Mouse (Mus musculus) cerebellum, postnatal 10 days (tissue): ENCODE measurements around the gene Itgb7.

Experiments used
- DNase-seq, 2 experiments: peaks; one replicate each; pipeline ENCODE4 v3.0.0; 2021; ENCODE audit warnings: mixed read lengths in 2 of 2

The Itgb7 gene

DNA sequence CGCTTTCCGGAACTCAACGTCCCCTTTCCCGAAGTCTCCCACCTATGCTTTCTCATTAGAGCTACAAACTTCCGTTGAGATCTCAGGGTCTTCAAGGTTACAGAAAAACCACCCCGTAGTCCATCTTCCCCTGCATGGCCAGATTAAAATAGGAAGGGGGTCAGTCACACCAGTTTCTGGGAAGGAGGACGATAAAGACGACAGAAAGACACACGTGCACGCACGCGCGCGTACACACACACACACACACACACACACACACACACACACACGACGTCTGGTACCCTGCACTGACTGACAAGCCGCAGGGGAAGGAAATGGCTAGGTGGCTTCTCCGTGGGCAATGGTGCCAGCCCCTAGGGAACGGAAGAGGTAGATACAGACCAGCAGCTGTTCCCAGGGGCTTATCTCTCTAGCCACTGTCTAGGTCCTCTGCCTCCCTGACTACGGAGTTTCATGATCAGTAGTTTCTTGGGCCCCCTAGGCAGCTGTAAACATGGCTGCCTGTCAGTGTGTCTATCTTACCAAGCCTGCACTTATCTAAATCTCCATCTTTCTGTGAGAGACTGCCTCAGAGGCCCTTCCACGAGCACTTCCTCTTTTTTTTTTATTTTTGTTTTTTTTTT, 6.6 kb downstream of the Itgb7 start:
- DNase-seq = no peak

DNA sequence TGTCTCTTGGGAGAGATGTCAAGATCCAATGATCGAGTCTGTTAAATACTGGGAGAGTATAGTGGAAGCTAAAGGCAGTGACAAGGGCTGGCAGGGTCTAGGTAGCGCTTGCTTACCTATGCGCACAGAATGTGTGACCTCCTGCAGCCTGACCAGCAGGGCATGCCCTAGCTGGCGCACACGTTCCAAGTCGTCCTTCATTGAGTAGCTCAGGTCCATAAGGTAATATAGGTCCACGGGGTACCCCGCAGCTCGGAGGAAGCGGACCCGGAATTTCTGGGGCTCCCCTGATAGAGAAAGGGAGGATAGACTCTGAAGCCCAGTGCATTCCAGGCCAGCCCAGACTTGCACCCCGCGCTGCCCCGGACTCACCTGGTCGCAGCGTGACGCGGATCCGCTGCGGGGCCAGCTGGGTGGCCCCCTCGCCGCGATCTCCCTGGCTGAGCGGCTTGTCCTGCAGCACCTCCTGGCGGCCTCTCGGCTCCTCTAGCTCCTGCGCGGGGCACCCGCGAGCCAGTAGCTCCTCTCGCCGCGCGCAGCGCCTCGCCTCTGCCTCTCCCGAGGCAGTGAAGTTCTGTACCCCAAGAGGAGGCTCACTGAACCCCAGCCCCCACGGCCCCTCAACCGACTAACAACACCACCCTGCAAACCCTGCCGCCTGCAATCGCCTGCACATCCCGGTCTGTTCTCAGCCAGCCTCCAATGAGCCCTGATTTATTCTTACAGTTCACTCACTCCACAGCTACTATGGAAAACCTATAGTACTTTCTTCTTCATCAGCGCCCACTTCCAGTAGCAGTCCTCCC, 7.4 kb downstream of the Itgb7 start:
- peak; percentile 86 to 87 for DNase-seq

DNA sequence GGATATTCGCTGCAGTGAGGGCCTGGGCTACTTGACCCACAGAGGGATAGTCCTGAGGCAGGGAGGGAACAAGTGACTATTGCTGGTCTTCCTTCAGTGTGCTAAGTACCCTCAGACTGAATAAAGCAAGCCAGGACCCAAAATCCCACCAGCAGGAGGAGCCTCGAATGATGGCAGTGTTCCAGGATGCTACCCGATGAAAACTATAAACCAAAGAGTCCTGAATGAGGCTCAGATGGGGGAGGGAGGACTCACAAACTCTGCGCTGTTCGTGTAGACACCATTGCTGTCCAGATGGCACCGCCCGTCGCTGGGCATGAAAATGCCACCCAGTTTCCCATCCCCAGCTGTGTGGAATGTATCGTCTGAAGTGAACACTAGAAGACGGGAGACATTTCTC, 9.4 kb downstream of the Itgb7 start:
- peak; percentile 50 to 63 for DNase-seq

DNA sequence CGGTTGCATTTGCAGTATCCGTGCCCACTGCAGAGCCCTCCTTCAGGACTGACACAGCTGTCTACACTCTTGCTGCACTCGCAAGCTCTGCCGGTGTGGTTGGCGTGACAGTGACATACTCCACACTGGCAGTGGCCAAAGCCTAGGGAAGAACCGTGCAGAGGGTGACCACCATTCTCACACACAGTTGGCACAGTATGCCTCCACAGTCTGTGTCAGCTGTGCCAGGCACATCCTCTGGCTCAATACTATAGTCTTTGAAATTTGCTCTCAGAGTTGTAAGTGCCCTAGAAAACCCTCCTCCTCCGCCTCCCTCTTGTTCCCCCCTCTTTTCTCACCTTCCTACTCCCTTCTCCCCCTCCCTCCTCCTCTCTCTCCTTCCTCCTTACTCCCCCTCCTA, 14.4 kb downstream of the Itgb7 start:
- DNase-seq = no peak

DNA sequence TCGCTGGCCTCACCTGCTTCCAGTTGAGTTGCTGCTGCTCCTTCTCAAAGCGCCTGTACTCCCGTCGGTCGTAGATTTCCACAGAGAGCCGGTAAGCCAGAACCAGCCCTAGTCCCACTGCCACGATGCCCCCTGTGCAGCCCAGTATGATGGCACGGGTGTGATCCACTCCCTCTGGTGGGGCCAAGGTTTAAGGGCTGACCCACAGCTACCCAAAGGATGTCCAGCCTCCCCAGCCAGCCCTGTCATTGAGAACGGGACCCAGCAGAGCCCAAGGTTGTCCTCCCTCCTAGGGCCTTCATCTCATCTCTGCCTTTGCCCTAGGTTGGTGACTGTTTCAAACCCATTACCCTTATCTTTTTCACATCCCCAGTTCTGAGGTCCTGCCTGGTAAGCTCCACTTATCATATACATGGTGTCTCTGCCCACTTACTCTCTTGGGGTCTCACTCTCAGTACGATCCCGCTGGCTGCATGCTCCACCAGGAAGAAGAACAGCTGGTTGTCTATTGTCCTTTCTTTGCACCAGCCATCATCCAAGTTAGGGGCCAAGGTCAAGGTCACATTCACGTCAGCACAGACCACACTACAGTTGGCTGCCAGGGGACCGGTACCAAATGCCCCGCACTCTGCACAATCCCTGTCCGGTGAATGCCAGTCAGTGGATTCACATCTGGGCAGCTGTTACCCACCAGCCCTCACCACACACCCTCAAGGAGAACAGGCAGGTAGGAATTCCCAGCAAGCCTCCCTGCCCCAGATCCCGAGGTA, 15.1 kb downstream of the Itgb7 start:
- DNase-seq = no peak

DNA sequence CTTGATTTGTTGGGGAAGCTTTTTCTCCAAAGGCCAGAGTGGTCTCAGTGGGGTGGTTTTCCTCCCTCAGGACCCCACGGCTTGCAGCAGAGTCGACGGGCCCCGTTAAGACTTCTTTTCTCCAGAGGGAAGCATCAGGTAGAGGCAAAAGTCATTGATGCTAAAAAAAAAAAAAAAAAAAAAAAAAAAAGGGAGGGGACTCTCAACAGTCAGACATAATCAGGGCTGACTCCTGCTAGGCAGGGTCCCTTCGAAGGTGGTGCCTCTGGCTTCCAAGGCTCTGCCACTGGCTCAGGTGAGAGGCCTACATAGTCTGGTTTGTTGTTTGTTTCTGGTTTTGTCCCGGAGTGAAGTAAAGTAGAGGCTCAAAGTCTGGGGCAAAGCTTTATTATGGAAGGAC, 16.1 kb downstream of the Itgb7 start:
- DNase-seq = no peak

DNA sequence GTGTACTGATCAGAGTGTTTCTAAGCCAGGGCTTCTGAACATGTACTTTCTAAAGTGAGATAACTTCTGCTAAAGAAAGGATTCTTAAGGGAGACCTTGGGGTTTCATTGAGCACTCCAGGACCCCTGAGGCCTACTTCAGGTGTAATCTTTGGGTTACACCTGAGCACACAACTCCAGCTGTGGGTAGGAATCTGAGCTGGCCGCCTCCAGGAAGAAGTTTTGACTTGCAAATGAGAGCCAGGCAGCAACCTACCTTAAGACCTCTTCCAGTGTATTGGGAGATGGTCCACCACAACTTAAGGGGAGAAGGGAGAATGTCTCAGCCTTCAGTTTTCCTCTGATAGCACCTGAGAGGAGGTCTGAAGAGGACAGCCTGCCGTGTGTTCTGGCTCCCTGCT, 17.6 kb downstream of the Itgb7 start:
- DNase-seq = no peak

DNA sequence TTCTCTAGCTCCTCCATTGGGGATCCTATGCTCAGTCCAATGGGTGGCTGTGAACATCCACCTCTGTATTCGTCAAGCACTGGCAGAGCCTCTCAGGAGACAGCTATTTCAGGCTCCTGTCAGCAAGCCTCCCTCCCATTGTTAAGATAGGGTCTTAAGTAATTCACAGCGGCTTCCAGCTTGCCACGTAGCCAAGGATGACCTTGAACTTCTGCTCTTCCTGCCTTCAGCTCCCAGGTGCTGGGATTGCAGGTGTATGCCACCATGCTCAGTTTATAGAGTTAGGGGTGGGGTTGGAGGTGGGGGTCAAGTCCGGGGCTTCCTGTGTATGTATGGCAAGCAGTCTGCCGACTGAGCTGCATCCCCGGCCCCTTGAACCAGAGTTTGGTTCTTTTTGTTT, 19.8 kb downstream of the Itgb7 start:
- no peak for DNase-seq

DNA sequence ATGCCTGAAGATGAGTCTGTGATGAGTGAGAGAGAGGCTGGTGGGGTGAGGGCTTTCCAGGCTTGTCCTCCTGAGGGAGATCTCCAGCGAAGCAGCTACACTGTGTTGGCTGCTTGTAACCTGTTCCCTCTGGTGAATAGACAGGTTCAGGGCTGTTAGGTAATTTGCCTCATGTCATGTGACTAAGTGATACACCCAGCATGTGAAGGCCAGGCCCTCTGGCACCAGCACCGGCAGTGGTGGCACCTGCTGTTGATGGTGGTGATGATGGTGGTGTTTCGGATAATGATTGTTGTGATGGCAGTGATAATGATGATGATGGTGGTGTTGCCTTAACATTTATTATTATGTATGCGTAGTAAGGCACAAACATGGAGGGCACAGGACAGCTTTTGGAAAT, 20.9 kb downstream of the Itgb7 start:
- no peak for DNase-seq

DNA sequence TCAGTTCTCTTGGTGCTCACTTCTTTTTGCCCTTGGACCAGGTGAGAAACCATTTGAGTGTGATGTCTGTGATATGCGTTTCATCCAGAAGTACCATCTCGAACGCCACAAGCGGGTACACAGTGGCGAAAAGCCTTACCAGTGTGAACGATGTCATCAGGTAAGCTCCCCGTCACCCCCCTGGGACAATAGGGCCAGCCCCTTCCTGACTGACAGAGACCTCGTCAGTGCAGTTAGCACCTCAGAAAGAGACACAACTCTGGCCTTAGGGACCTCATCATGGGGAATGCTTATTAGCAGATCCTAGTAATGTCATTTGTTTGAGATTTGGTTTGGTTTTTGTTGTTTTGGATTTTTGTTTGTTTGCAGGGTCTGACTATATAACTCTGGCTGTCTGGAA, 22.6 kb downstream of the Itgb7 start:
- DNase-seq = no peak

DNA sequence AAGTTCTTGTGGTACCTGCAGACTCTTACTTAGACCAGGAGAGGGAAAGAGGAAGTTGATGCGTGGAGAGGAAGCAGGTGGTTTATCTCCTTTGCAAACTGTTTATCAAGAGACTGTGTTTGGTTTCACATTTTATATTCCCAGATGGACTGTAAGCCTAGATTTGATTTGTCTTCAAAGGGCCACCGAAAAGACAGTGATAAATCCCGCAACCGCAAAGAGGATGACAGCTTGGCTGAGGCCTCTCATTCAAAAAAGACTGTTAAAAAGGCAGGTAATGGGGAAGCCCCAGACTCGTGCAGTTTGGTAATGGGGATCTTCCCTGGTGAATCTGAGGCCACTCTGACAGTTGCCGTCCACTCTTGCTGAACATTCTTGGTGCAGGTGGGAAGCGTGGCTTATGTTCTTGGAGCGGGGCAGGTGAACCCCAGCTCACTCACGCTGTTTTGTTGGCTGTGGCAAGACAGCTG, 23.6 kb downstream of the Itgb7 start:
- no peak for DNase-seq

DNA sequence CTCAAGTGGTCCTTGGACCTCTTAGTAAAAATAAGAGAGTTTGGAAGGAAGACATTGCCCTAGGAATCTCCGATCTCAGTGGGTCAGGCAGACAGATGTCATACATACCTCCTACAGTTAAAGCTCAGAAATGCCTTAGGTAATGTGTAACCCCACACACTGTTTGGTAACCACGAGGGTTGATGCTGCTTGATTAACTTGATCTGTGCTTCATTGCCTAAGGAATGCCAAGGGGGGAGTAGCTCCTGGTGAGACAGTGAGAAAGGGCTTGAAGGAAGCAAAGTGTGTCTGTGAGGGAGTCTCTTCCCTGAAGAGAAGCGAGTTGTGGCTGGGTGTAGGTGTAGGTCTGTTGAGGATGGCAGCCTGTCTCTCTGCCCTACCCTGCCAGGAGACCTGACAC, 24.4 kb downstream of the Itgb7 start:
- no peak for DNase-seq

DNA sequence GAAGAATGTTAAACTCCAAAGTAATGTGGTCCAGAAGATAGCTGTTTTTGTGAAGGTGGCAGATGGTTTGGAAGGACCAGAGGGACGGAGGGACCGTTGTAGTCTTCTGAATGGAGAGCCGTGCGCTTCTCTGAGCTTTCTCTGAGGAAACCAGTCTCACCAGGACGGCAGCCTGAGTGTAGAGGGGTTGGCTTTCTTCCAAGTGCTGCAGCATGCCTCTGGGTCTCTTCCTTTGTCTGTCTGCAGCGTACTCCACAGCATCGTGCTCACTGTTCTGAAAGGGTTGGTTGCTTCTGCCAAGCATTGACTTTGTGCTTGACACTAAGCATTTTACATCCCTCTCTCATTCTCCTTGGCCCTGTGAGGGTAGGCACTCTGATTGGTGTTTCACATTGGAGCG, 26.0 kb downstream of the Itgb7 start:
- DNase-seq = peak; percentile 73 to 76

DNA sequence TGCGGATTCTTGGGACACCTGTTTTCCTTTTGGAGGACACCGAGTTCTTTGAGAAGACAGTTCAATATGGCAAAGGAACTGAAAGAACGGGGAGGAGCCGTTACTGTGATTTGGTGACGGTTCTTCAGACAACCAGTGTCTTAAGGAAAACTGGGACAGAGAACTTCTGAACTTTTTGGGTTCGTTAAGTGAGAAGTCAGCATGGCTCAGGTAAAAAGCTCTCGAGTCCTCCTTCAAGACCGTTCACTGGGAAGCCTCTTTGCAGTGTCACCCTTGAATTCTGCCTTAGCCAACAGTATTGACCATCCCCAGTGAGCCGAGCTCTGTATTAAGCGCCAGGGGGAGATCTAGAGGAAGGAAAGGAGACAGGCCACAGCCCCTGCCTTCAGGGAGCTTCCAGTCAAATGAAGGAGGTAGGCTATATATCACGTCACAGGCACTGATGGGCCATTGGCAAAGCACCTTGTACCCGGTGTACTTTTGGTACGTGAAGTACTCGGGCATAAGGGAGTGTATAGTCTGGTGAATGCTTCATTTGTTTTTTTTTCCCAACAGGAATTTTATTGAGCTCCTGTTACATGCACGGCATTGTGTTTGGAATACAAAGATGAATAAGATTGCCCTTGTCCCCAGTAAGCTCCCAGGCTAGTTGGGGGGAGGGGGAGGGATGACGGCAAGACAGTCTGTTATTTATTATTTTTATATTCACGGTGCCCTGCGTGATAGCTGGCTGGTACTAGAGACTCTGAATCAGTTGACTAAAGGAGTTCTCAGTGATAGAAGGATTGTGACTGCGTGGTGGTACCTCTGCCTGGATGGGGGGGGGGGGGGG, 26.9 kb downstream of the Itgb7 start, which contains the start of gene Csad:
TSS of gene Csad (minus strand) at position 51 of the 832 bp plus-strand sequence.
- DNase-seq = peak in 1 of 2 experiments; percentile 45

DNA sequence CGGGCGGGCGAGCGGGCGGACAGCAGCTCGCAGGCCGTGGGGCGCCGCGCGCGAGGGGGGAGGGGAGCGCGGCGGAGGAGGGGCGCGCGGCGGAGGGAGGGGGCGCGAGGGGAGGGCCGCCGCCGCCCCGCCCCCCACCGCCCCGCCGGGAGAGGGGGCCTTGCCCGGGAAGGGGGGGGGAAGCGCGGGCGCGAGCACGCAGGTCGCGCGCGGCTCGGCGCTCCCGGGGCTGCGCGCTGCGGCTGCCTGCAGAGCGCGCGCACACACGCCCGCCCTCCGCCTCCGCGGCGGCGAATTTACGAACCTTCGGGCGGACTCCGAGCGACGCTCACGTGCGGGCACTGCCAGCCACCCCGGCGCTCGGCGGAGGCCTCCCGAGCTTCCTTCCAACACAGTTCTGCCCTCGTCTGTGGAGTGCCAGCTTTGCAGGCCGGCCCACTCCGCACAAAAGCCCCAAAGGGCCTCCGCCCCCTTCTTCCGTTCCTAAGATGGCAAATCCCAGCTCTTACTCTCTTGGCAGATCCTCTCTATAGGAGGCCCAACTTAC, 27.8 kb downstream of the Itgb7 start:
- DNase-seq = peak; percentile 80 to 83

DNA sequence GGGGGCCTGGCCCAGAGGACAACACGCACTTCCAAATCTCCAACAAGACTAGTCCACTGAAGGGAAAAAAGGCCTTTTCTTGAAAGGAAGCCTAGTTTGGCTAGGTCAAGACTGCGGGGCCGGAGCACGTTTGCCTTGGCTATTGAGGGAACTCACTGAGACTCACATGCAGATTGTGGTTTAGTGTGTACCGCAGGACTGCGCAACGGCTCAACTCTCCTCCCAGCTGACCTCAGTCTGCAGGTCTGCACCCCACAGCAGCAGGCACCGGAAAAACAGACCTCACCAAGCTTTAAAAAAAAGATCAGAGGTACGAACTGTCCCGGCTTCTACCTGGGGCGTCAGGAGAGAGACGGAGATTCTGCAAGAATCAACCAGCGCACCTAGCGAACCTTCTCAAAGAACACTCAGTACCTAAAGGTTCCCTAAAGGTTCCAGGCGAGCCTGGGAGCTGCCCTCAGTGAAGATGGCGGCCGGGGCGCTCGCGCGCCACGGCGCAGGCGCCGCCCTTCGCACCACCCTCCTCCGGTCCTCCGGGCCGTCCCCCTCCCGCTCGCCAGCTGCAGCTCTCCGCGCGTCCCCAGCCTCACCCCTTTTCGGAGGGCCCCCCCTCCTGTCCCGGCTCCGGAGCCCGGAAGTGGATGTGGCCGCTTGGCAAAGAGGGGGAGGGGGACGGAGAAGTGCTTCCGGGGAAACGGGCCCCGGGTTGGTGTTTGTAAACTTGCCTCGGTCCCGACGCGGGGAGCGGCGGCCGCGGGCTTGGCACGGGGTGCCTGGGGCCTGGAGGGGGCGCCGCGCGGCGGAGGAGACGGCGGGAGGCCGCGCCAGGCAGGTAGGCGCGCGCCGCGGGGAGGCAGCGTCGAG, 28.5 kb downstream of the Itgb7 start, which contains the start of gene Zfp740:
TSS of gene Zfp740 (plus strand) at position 279 of the 864 bp plus-strand sequence.
- DNase-seq = peak; percentile 98 to 99

DNA sequence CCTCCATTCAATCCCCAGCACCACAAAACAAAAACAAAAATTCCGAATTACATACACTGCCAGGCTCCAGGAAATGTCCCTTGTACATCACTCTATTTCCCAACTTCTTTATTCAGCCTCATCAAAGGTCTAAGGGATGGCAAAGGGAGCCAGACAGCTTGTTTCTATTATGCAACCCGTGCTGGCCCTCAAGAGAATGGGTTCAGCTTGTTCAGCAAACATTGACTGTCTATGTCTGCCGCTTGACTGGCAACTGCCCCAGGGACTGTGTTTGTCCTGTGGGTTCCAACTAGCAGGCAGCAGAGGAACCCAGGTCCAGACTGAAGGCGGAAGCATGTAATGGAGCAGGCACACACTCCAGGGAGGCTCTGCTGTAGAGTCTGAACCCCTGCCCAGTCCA, 32.9 kb downstream of the Itgb7 start:
- DNase-seq = no peak

DNA sequence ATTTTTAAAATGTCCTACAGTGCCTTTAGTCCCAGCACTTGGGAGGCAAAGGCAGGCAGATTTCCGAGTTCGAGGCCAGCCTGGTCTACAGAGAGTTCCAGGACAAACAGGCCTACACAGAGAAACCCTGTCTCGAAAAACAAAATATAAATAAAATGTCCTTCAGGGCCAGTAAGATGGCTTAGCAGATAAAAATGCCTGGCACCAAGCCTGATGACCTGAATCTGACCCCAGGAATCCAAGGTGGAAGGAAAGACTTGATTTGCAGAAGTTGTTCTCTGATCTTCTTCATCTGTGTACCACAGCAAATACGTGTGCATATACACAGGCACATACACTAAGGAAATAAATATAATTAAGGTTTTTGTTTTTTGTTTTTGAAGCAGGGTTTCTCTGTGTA, 36.4 kb downstream of the Itgb7 start:
- DNase-seq = no peak

DNA sequence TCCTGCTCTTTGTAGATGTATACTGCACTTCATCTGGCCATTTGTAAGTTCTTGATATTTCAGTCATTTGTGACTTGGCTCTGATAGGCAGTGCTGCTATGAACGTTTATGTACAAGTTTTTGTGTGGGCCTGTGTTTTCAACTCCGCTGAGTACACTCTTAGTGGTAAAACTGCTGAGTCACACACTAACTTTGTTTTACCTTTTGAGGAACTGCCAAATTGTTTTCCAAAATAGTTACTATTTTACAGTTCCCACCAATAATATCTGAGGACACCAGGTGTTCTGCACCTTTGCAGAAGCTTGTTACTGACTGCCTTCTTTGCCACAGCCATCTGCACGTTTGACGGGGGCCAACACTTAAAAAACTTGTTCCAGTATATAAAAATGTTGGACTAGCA, 37.3 kb downstream of the Itgb7 start:
- DNase-seq = no peak

DNA sequence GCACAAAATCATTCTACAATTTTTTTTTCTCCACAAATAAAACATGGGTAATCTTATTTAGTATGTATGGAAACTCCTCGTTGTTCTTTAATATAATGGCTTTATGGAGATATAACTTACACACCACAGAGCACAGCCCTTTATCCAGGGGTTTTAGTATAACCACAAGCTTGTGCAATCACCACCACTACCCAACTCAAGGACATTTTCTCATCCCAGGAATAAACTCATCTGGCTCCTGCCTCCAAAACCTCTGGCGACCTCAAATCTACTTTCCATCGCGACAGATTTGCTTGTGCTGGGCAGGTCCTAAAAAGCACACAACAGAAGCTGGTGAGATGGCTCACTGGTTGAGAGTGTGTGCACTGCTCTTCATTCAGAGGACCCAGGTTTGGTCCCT, 38.1 kb downstream of the Itgb7 start:
- DNase-seq = no peak

DNA sequence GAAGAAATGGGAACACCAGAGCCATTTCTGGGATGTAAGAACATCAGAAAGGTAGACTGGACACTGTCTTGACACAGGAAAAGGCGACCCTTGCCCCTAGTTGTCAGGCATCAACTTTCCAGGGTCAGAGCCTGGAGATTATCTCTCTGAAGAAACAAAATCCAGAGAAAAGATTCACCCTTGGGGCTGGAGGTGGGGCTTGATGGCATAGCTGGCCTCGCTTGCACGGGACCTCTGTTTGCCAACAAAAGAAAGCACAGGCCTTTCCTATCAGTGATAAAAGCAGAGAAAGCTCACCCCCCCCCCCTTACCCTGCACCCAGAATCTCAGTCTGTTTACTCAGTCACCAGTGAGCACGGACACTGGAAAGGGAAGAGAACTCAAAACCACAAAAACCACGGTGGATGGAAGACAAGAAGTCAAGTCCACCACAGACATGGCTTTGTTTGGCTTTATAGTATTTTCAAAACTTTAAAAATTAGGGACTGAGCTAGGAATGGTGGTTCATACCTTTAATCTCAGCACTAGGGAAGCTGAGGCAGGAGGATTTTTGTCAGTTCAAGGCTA, 38.8 kb downstream of the Itgb7 start:
- DNase-seq = no peak
